Mouse (Mus musculus) CH12.LX (cell line): ENCODE results near the gene Cox8a. TPM values are rescaled to one million over a fixed set of nuclear protein-coding genes. Genes with fewer than 3 reads are reported as not detected.
A peak's percentile ranks its signal among the peaks of the same experiment; 100 is the strongest.

Experiments
- DNase-seq: peaks from one replicate; pipeline ENCODE4 v3.0.0-alpha.2; 2013; ENCODE audit errors: extremely low read depth
- H3K27ac ChIP-seq: 2 replicates; pipeline ENCODE4 v1.5.1; 2012; ENCODE audit warnings: low read depth, mild to moderate bottlenecking, control low read depth, moderate library complexity; ENCODE audit not compliant: insufficient read depth
- H3K27me3 ChIP-seq: replicated peaks from 2 replicates; pipeline ENCODE3; 2012; ENCODE audit warnings: inconsistent platforms
- H3K36me3 ChIP-seq, 2 experiments: replicated peaks in 1 of 2; 2 replicates each; pipeline versions ENCODE3 to v1.6.1; 2012; ENCODE audit warnings: inconsistent platforms in 1 of 2, low read length in 1 of 2, mild to moderate bottlenecking in 1 of 2, mixed read lengths in 1 of 2, moderate library complexity in 1 of 2; ENCODE audit not compliant: control insufficient read depth in 1 of 2, insufficient read depth in 1 of 2
- H3K4me1 ChIP-seq, 2 experiments: 2 replicates each; pipeline ENCODE4 v1.6.1; 2012; ENCODE audit warnings: inconsistent platforms in 1 of 2, moderate library complexity in 1 of 2; ENCODE audit not compliant: insufficient read depth in 2 of 2, control insufficient read depth in 1 of 2
- H3K4me2 ChIP-seq: 2 replicates; pipeline ENCODE4 v1.6.1; 2012; ENCODE audit warnings: low read depth, mild to moderate bottlenecking, control low read depth; ENCODE audit not compliant: poor library complexity, insufficient read depth, severe bottlenecking
- H3K4me3 ChIP-seq, 3 experiments: fragments of 150-350 bp in 1 of 3; sonication (generic) in 1 of 3; replicated peaks in 1 of 3; 2 replicates each; pipeline versions ENCODE3 to v1.5.1; 2011 to 2012; ENCODE audit warnings: low read depth in 2 of 3, low read length in 2 of 3, mild to moderate bottlenecking in 2 of 3, moderate library complexity in 2 of 3, control low read depth in 1 of 3, improper control_type of control experiment in 1 of 3, inconsistent platforms in 1 of 3, mixed read lengths in 1 of 3; ENCODE audit not compliant: poor library complexity in 1 of 3
- H3K79me2 ChIP-seq: replicated peaks from 2 replicates; pipeline ENCODE4 v1.6.1; 2012; ENCODE audit warnings: mild to moderate bottlenecking, moderate library complexity; ENCODE audit not compliant: control insufficient read depth, poor library complexity, insufficient read depth, severe bottlenecking; ENCODE audit errors: extremely low read depth
- H3K9ac ChIP-seq: 2 replicates; pipeline ENCODE4 v1.6.1; 2012; ENCODE audit warnings: low read depth, mild to moderate bottlenecking, control low read depth, moderate library complexity; ENCODE audit not compliant: insufficient read depth
- H3K9me3 ChIP-seq: replicated peaks from 2 replicates; pipeline ENCODE3; 2012; ENCODE audit warnings: low read length, inconsistent platforms, mixed read lengths
- BHLHE40 ChIP-seq: IDR thresholded peaks from 2 replicates; pipeline ENCODE4 v1.6.1; 2011; ENCODE audit warnings: mild to moderate bottlenecking, low read depth, low read length, improper control_type of control experiment
- CTCF ChIP-seq, 2 experiments: IDR thresholded peaks in 1 of 2; conservative IDR thresholded peaks in 1 of 2; 2 replicates each; pipeline ENCODE4 v1.5.1; 2011 to 2012; ENCODE audit warnings: low read depth in 2 of 2, low read length in 2 of 2, improper control_type of control experiment in 1 of 2, inconsistent platforms in 1 of 2, mild to moderate bottlenecking in 1 of 2, moderate library complexity in 1 of 2
- E2F4 ChIP-seq: IDR thresholded peaks from 2 replicates; pipeline ENCODE4 v1.6.1; 2011; ENCODE audit warnings: low read depth, low read length, improper control_type of control experiment; ENCODE audit not compliant: insufficient replicate concordance
- ELF1 ChIP-seq: IDR thresholded peaks from 2 replicates; pipeline ENCODE4 v1.6.1; 2014; ENCODE audit warnings: low read depth, mild to moderate bottlenecking, inconsistent platforms, low read length, improper control_type of control experiment
- EP300 ChIP-seq: IDR thresholded peaks from 2 replicates; pipeline ENCODE4 v1.6.1; 2011; ENCODE audit warnings: low read length, improper control_type of control experiment
- GABPA ChIP-seq: IDR thresholded peaks from 2 replicates; pipeline ENCODE4 v1.6.1; 2012; ENCODE audit warnings: low read depth, low read length, improper control_type of control experiment, inconsistent platforms; ENCODE audit not compliant: insufficient replicate concordance
- HCFC1 ChIP-seq: IDR thresholded peaks from 2 replicates; pipeline ENCODE4 v1.6.1; 2012; ENCODE audit warnings: low read depth, mild to moderate bottlenecking, inconsistent platforms, low read length, improper control_type of control experiment
- JUN ChIP-seq: IDR thresholded peaks from 2 replicates; pipeline ENCODE4 v1.6.1; 2011; ENCODE audit warnings: low read depth, mild to moderate bottlenecking, low read length, improper control_type of control experiment, moderate library complexity; ENCODE audit not compliant: insufficient read depth
- JUND ChIP-seq: conservative IDR thresholded peaks from 2 replicates; pipeline ENCODE4 v1.6.1; 2011; ENCODE audit warnings: low read depth, low read length, improper control_type of control experiment
- KAT2A ChIP-seq: IDR thresholded peaks from 2 replicates; pipeline ENCODE4 v1.6.1; 2012; ENCODE audit warnings: low read length, improper control_type of control experiment, inconsistent platforms; ENCODE audit not compliant: insufficient replicate concordance
- MAFK ChIP-seq: IDR thresholded peaks from 2 replicates; pipeline ENCODE4 v1.6.1; 2011; ENCODE audit warnings: low read length, improper control_type of control experiment; ENCODE audit not compliant: insufficient replicate concordance
- MEF2A ChIP-seq: IDR thresholded peaks from 2 replicates; pipeline ENCODE4 v1.6.1; 2014; ENCODE audit warnings: low read depth, mild to moderate bottlenecking, inconsistent platforms, low read length, improper control_type of control experiment, borderline replicate concordance
- MYC ChIP-seq: IDR thresholded peaks from 2 replicates; pipeline ENCODE4 v1.6.1; 2011; ENCODE audit warnings: low read depth, mild to moderate bottlenecking, improper control_type of control experiment, low read length
- NELFE ChIP-seq: IDR thresholded peaks from 2 replicates; pipeline ENCODE4 v1.6.1; 2011; ENCODE audit warnings: low read depth, low read length, improper control_type of control experiment
- RAD21 ChIP-seq: IDR thresholded peaks from 2 replicates; pipeline ENCODE4 v1.6.1; 2011; ENCODE audit warnings: low read depth, mild to moderate bottlenecking, low read length, improper control_type of control experiment, moderate library complexity
- RCOR1 ChIP-seq: conservative IDR thresholded peaks from 2 replicates; pipeline ENCODE4 v1.6.1; 2012; ENCODE audit warnings: low read depth, mild to moderate bottlenecking, inconsistent platforms, low read length, improper control_type of control experiment
- SMC3 ChIP-seq: IDR thresholded peaks from 2 replicates; pipeline ENCODE4 v1.6.1; 2011; ENCODE audit warnings: low read depth, low read length, improper control_type of control experiment
- TBP ChIP-seq: conservative IDR thresholded peaks from 2 replicates; pipeline ENCODE4 v1.6.1; 2011; ENCODE audit warnings: low read depth, low read length, improper control_type of control experiment
- UBTF ChIP-seq: IDR thresholded peaks from 2 replicates; pipeline ENCODE4 v1.6.1; 2012; ENCODE audit warnings: low read depth, mild to moderate bottlenecking, inconsistent platforms, low read length, improper control_type of control experiment, moderate library complexity
- USF1 ChIP-seq: IDR thresholded peaks from 2 replicates; pipeline ENCODE4 v1.6.1; 2014; ENCODE audit warnings: low read depth, mild to moderate bottlenecking, inconsistent platforms, low read length, improper control_type of control experiment
- USF2 ChIP-seq: conservative IDR thresholded peaks from 2 replicates; pipeline ENCODE4 v1.6.1; 2011; ENCODE audit warnings: low read depth, low read length, improper control_type of control experiment
- ZC3H11A ChIP-seq: IDR thresholded peaks from 2 replicates; pipeline ENCODE4 v1.6.1; 2012; ENCODE audit warnings: low read depth, mild to moderate bottlenecking, inconsistent platforms, low read length, improper control_type of control experiment
- ZKSCAN1 ChIP-seq: IDR thresholded peaks from 2 replicates; pipeline ENCODE4 v1.6.1; 2012; ENCODE audit warnings: low read depth, inconsistent platforms, low read length, improper control_type of control experiment, borderline replicate concordance
- ZMIZ1 ChIP-seq: IDR thresholded peaks from 2 replicates; pipeline ENCODE4 v1.6.1; 2012; ENCODE audit warnings: low read depth, mild to moderate bottlenecking, inconsistent platforms, low read length, improper control_type of control experiment
- dilution Hi-C: fragments of 300-500 bp; cut with MboI; formaldehyde crosslinking; loops from 2 replicates; pipeline ENCODE4 v1.14.3; 2020; ENCODE audit warnings: low sequenced_read_pairs; ENCODE audit not compliant: extremely low pct_unique_long_range_greater_than_20kb, extremely low pct_ligation_motif_present
- in situ Hi-C: fragments of 300-500 bp; cut with MboI; formaldehyde crosslinking; loops from 3 replicates; pipeline ENCODE4 v1.14.3; 2019; ENCODE audit warnings: low sequenced_read_pairs, low pct_ligation_motif_present, low pct_unique_long_range_greater_than_20kb, mixed read lengths
- polyA plus RNA-seq: library from polyadenylated mRNA; unstranded; fragments of >175 nt; gene quantifications from 2 replicates; pipeline ENCODE4 v1.2.1, GENCODE M21; 2012; ENCODE audit warnings: low read depth; ENCODE audit not compliant: insufficient read length
- total RNA-seq, 2 experiments: library from RNA; depleted of rRNA; stranded (reverse); fragments of 300-350 nt in 1 of 2; fragments of >200 nt in 1 of 2; gene quantifications; 2 replicates each; pipeline ENCODE4 v1.2.3; 2012 to 2014

The Cox8a gene
- total and polyA plus RNA-seq, 3 experiments: 326 to 896 (median 822) TPM

GRCm38 (mm10) chr19:7262592-7262991 lies 45.2 kb upstream of the Cox8a start:
- dilution Hi-C loops: no loop called here
- H3K9me3 ChIP-seq: peaks cover 8% of the 10 kb centered on the region
- H3K79me2 ChIP-seq: no peaks in the 10 kb centered on the region
- in situ Hi-C loops: no loop called here
- no peaks in the 10 kb centered on the region for H3K36me3 ChIP-seq
- H3K4me1 ChIP-seq: peaks cover 5 to 37% of the 10 kb centered on the region in 2 experiments; a peak in 3 of 4 replicates
- no peak for TF ChIP-seq RCOR1
- TF ChIP-seq HCFC1: no peak
- no peak for TF ChIP-seq ZKSCAN1
- TF ChIP-seq BHLHE40: no peak
- no peak for TF ChIP-seq NELFE
- TF ChIP-seq SMC3: no peak
- TF ChIP-seq MYC: no peak
- no peak for TF ChIP-seq TBP
- TF ChIP-seq ELF1: no peak
- H3K27ac ChIP-seq: no peak overlapping the region
- H3K4me2 ChIP-seq: no peak overlapping the region
- DNase-seq: no peak
- no peak overlapping the region for H3K9ac ChIP-seq
- H3K4me3 ChIP-seq: no peak overlapping the region
- H3K27me3 ChIP-seq: no peaks in the 10 kb centered on the region

GRCm38 (mm10) chr19:7261964-7262363 lies 44.5 kb upstream of the Cox8a start:
- in situ Hi-C loops (no loop called here), dilution Hi-C loops (no loop called here)
- no peak for DNase-seq

GRCm38 (mm10) chr19:7261476-7261875 lies 44.1 kb upstream of the Cox8a start:
- dilution Hi-C loops (no loop called here), in situ Hi-C loops (no loop called here)
- no peaks in the 10 kb centered on the region for H3K79me2 ChIP-seq
- no peak overlapping the region for H3K4me3 ChIP-seq
- no peaks in the 10 kb centered on the region for H3K36me3 ChIP-seq
- H3K9me3 ChIP-seq: peaks cover 8% of the 10 kb centered on the region
- no peak overlapping the region for H3K9ac ChIP-seq
- DNase-seq: no peak
- no peak overlapping the region for H3K27ac ChIP-seq
- no peaks in the 10 kb centered on the region for H3K27me3 ChIP-seq
- no peak overlapping the region for H3K4me2 ChIP-seq
- H3K4me1 ChIP-seq: peaks cover 0 to 26% of the 10 kb centered on the region in 2 experiments; a peak in 2 of 4 replicates
- TF ChIP-seq RAD21 (no peak), SMC3 (no peak), MEF2A (no peak), JUN (no peak), KAT2A (no peak), UBTF (no peak), MAFK (no peak), JUND (no peak), ZMIZ1 (no peak), E2F4 (no peak), GABPA (no peak), TBP (no peak), USF2 (no peak), ZC3H11A (no peak), CTCF (conservative IDR thresholded peaks at IDR 0.05 in 1 of 2, IDR thresholded peaks at IDR 0.05 in 1 of 2; ENCODE audit: low read depth in 2 of 2, low read length in 2 of 2) (no peak), RCOR1 (no peak)

More at GRCm38 (mm10) chr19:7261964-7262363, 44.5 kb upstream of the Cox8a start:
- Histone ChIP-seq H3K27me3 (no peaks in the 10 kb centered on the region), H3K27ac (no peak overlapping the region), H3K36me3 (no peaks in the 10 kb centered on the region), H3K4me3 (no peak overlapping the region), H3K4me2 (no peak overlapping the region), H3K4me1 (peaks cover 0 to 31% of the 10 kb centered on the region in 2 experiments; a peak in 3 of 4 replicates), H3K9ac (no peak overlapping the region), H3K79me2 (no peaks in the 10 kb centered on the region), H3K9me3 (peaks cover 8% of the 10 kb centered on the region)
- TF ChIP-seq USF2 (no peak), ZMIZ1 (no peak), GABPA (no peak), CTCF (conservative IDR thresholded peaks at IDR 0.05 in 1 of 2, IDR thresholded peaks at IDR 0.05 in 1 of 2; ENCODE audit: low read depth in 2 of 2, low read length in 2 of 2) (peak in 1 of 2 experiments; percentile 12; a peak in 1 of 4 replicates), E2F4 (no peak), EP300 (no peak), USF1 (no peak), JUND (no peak), UBTF (no peak)
